Mouse (Mus musculus): ENCODE measurements around the gene Trmt5. TPM values are rescaled to one million over a fixed set of nuclear protein-coding genes. Genes with fewer than 3 reads are reported as not detected.

Gene Trmt5
- polyA plus RNA-seq (2015; fragmentation: Illumina TruSeq; extraction: RNeasy Lipid Tissue Mini Kit (QIAGEN cat#74804); ENCODE audit: insufficient read depth, low read depth, low replicate concordance): 4.1 TPM

GRCm38 (mm10) chr12:73286287-73287092 is at the start of gene Trmt5, which contains the start of gene Slc38a6:
TSS of gene Trmt5 (minus strand) at chr12:73286710.
TSS of gene Slc38a6 (plus strand) at chr12:73286779.

Other genes starting within 250 kb of the Trmt5 start
- not detected for gene Six1, start 232.8 kb downstream of the Trmt5 start, polyA plus RNA-seq (2015; fragmentation: Illumina TruSeq; extraction: RNeasy Lipid Tissue Mini Kit (QIAGEN cat#74804); ENCODE audit: insufficient read depth, low read depth, low replicate concordance)
- 1.2 TPM for gene Six4, start 173.3 kb downstream of the Trmt5 start, polyA plus RNA-seq (2015; fragmentation: Illumina TruSeq; extraction: RNeasy Lipid Tissue Mini Kit (QIAGEN cat#74804); ENCODE audit: insufficient read depth, low read depth, low replicate concordance)
- gene Mnat1, start 163.0 kb downstream of the Trmt5 start, polyA plus RNA-seq (2015; fragmentation: Illumina TruSeq; extraction: RNeasy Lipid Tissue Mini Kit (QIAGEN cat#74804); ENCODE audit: insufficient read depth, low read depth, low replicate concordance): 6.3 TPM
- gene Slc38a6, start 69 bp upstream of the Trmt5 start, polyA plus RNA-seq (2015; fragmentation: Illumina TruSeq; extraction: RNeasy Lipid Tissue Mini Kit (QIAGEN cat#74804); ENCODE audit: insufficient read depth, low read depth, low replicate concordance): 4.9 TPM

Measured in pancreas, adult 10 weeks (tissue).